Mouse (Mus musculus) C2C12 (cell line): ENCODE measurements around the gene Hyal5.

ENCODE experiments used
- CEBPB ChIP-seq: IDR thresholded peaks from one replicate; pipeline ENCODE4 v1.6.1; 2011; ENCODE audit warnings: low read depth, mild to moderate bottlenecking, control low read depth, moderate library complexity
- CTCF ChIP-seq: IDR thresholded peaks from one replicate; pipeline ENCODE4 v1.5.1; 2011; ENCODE audit not compliant: control insufficient read depth, insufficient read depth, insufficient read length
- FOSL1 ChIP-seq: IDR thresholded peaks from one replicate; pipeline ENCODE4 v1.8.0; 2011; ENCODE audit warnings: mild to moderate bottlenecking, low read length; ENCODE audit not compliant: poor library complexity, insufficient read depth, severe bottlenecking
- MAX ChIP-seq: IDR thresholded peaks from one replicate; pipeline ENCODE4 v1.6.1; 2011; ENCODE audit warnings: mild to moderate bottlenecking, control low read depth
- MYOD1 ChIP-seq: IDR thresholded peaks from one replicate; pipeline ENCODE4 v1.6.1; 2011; ENCODE audit warnings: low read depth; ENCODE audit not compliant: control insufficient read depth, insufficient read length
- USF1 ChIP-seq: IDR thresholded peaks from one replicate; pipeline ENCODE4 v1.6.1; 2011; ENCODE audit warnings: low read depth, mild to moderate bottlenecking, control low read depth, moderate library complexity

GRCm38 (mm10) chr6:24894874-24895183, 37.0 kb downstream of the Hyal5 start:
- TF ChIP-seq CTCF (no peak), CEBPB (no peak), FOSL1 (no peak), MYOD1 (no peak), USF1 (no peak), MAX (no peak)
